Mouse (Mus musculus) urinary bladder, postnatal 4 days (tissue): Measurements from ENCODE around the gene Aurkb.

Experiments
- DNase-seq, 2 experiments: peaks; one replicate each; pipeline ENCODE4 v3.0.0; 2021 to 2022; ENCODE audit warnings: low spot score in 2 of 2

The Aurkb gene

DNA sequence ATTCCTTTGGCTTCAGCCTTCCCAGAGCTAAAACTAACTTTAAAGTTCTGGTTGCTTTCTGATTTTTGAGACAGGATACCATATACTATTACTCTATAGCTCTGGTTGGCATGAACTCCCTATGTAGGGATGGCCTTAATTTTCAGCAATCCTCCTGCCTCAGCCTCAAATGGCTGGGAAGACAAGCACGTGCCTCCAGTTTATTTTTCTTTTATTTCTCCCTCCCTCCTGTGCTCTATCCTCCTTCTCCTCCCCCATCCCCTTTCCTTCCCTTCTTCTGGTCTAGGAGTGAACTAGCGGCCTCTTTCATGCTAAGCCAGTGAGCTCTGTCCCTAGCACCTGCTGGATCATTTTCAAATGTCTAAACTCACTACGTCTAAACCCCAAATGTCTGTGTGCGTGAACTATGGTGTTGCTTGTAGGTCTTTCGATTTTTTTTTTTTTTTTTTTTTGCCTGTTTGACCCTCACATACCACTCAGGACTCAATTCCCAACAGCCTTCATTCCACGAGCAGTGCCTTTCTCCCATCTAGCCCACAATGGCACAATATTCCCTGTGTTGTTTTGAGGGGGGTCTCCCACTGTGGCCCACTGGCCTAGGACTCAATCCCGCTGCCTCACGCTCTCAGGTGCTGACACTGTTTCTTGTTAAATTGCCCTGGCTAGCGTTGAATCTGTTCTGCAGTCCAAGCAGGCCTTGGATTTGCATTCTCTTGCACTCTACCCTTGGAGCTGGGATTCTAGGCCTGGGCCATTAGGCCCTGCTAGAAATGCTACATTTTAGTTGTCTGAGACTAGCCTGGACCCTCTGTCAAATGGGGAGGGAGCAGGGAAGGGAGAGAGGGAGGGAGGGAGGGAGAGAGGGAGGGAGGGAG lies 19.0 kb downstream of the Aurkb start:
- no peak for DNase-seq

DNA sequence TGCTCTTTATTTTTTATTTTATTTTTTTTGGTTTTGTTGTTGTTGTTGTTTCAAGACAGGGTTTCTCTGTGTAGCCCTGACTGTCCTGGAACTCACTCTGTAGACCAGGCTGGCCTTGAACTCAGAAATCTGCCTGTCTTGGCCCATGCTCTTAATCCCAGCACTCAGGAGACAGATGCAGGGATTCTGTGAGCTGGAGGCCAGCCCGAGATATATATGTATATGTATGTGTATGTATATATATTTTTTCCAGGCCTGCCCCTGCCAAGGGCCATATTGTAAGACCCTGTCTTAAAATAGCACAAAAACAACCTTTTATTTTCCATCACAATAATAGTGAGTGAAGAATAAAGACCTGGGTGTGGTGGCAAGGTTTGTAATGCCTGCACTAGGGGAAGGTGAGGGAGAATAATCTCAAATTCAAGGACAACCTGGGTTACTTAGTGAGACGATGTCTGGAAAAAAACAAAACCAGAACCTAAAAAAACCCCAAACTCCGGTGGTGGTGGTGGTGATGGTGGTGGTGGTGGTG lies 20.0 kb downstream of the Aurkb start:
- no peak for DNase-seq

GRCm38 (mm10) chr11:69066163-69066861 lies 20.9 kb downstream of the Aurkb start:
- DNase-seq: no peak

DNA sequence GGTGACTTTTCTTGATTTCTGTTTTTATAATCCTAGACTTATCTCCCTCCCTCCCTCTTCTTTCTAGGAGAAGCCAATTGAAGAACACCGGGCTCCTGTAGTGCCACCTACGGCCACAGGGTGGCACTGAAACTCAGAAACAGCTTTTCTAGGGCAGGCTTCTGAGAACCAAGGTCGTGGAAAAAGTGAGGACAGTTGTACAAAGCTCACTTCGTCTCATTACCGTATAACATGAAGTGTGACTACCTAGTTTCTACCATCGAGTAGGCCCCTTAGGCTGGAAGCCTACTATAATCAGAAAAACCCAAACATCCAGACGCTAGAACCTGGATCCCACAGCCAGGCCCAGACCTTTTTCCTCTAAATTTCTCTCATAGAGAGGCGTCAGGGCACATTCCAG lies 21.5 kb downstream of the Aurkb start:
- peak; percentile 81 to 88 for DNase-seq

DNA sequence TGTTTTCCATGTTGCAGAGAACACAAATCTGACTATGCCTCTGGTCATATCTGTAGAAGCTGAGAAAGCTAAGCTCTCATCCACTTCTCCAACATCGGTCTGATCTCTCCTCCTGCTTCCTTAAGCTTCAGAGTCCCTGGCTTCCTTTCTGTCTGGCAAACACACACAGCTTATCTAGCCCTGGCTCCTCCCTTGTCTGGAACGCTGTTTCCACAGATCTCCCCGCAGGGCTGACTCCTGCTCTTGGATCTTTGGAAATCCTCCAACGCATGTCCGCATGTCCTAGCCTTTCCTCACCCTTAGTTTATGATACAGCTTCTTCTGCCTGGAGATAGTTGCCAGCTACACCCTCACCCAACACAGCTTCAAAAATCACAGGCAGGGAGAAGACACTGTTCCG lies 22.2 kb downstream of the Aurkb start:
- no peak for DNase-seq

- DNase-seq: no peak
Observed at GRCm38 (mm10) chr11:69070093-69070492, 24.6 kb downstream of the Aurkb start.

DNA sequence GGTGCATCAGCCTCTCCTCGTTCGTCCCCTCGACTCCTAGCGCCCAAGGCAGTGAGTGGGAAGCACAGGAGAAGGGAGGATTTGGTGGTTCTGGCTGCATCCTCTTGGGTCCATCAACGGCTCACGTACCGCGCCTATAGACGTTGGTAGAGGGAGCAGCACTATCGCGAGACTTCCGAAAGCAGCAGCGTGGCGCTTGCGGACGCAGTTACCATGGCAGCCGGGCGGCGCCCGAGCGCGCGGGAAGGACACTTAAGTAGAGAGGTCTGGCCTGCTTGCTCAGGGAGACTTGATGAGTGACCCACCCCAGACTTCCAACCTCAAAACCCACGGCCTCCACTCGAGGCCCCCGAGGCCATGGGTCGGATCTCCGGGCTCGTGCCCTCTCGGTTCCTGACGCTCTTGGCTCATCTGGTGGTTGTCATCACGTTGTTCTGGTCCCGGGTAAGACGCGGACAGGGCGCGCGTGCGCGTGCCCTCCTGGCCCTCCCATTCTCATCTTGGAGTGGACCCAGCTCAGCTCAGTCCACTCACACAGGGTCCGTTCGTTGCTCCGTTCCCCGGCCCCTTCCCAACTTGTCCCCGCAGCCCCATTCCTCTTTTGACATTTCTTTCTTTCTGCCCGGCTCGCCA lies 25.3 kb downstream of the Aurkb start, which contains the start of gene Tmem107:
Gene Tmem107 (plus strand): TSS at position 217 of the 633 bp plus-strand sequence.
- peak; percentile 90 to 94 for DNase-seq

DNA sequence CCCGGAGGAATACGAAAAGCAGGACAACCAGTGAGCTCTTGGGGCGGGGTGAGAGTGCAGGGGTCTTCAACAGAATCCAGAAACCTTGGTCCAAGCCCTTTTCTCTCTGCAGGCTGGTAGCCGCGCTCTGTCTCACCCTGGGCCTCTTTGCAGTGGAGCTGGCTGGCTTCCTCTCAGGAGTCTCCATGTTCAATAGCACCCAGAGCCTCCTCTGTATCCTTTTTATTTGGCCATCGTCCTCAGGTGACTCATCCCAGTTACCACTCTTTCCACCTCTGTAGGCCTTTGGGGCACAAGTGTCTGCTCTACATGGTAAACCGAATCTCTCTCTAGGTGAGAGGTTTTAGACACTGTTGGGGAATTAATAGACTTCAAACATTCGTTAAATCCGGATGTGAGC lies 25.8 kb downstream of the Aurkb start:
- DNase-seq: no peak

- DNase-seq: no peak
Observed at GRCm38 (mm10) chr11:69072234-69072633, 26.8 kb downstream of the Aurkb start.

DNA sequence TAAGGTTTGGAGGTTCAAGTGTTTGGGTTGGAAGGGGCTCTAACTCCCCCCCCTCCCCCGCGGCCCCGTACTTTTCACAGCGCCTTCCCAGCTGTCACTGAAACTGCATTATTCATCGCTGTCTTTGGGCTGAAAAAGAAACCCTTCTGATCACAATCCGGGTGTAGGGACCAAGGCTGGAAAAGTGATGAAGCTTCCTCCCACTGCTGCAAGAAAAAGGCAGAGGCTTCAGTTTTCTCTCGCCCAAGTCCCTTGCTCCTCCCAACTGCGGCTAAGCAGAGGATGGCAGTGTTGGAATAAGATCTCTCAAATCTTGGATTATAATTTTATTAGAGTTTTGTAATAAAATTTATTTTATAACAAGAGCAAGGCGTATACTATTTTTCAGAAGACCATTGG lies 27.2 kb downstream of the Aurkb start:
- no peak for DNase-seq

GRCm38 (mm10) chr11:69073065-69073888 lies 27.8 kb downstream of the Aurkb start:
- peak in 1 of 2 experiments; percentile 67 for DNase-seq

DNA sequence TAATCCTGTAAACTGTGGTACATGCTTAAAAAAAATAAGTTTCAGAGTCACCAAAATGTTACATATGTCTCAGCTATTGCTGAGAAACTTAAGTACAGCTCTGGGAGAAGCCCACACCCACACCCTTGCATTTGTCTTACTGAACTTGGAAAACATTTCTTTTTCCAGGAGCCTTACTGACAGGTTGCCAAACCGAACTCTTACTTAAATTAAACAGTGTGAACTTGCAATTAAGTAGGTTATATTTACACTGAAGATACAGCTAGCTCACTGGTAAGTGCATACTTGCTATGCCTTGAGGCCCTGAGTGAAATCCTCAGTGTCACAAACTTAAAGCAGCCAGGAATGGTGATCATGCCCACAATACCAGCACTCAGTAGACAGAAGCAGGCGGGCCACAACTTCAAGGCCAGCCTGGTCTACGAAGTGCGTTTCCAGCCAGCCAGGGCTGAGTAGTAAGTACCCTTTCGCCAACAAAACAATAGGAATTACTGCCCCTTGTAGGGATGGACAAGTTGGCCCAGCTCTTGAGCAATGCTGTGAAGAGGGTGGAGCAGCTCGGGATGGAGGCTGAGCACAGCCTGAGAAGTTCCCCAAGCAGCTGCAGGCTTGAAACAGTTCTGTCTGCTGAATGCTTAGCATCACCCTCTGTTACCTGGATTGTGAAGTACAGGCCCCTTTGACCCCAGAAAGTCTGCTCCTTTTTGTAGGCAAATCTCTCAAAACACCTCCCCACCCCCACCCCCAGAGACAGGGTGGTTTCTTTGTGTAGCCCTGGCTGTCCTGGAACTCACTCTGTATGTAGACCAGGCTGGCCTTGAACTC lies 28.7 kb downstream of the Aurkb start:
- no peak for DNase-seq

DNA sequence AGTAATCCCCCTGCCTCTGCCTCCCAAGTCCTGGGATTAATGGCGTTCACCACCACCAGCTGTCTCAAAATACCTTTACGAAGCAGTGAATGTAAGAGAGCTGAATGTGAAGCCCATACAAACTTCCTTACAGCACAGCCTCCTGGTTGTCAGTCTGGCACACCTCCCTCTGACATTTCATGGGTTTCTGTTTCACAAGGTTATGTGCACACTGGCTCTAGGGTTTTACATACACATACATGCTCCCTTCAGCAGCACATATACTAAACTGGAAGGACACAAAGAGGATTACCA lies 29.3 kb downstream of the Aurkb start:
- no peak for DNase-seq

GRCm38 (mm10) chr11:69075764-69076479 lies 30.5 kb downstream of the Aurkb start:
- DNase-seq: no peak

DNA sequence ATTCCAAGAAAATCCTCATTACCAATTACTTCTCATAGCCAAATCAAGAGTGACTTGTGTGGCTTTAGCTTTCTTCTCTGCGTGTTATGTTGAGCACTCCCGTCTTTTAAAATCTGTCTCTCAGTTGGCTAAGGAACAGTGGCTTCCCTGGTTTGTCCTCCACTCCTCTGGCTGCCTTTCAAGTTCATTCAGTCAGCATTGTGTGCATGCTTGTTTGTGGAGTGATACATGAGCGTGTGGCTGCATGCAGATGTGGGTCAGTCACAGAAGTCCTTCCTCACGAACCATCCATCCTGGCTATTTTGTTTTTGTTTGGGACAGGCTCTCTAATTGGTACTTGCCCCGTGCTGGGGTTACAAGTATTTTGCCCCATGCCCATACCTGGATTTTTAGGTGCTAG lies 31.1 kb downstream of the Aurkb start:
- no peak for DNase-seq

GRCm38 (mm10) chr11:69077316-69077715 lies 31.9 kb downstream of the Aurkb start:
- DNase-seq: no peak

- DNase-seq: no peak
Observed at GRCm38 (mm10) chr11:69078041-69078440, 32.6 kb downstream of the Aurkb start.

GRCm38 (mm10) chr11:69078805-69079438 lies 33.5 kb downstream of the Aurkb start:
- DNase-seq: no peak

DNA sequence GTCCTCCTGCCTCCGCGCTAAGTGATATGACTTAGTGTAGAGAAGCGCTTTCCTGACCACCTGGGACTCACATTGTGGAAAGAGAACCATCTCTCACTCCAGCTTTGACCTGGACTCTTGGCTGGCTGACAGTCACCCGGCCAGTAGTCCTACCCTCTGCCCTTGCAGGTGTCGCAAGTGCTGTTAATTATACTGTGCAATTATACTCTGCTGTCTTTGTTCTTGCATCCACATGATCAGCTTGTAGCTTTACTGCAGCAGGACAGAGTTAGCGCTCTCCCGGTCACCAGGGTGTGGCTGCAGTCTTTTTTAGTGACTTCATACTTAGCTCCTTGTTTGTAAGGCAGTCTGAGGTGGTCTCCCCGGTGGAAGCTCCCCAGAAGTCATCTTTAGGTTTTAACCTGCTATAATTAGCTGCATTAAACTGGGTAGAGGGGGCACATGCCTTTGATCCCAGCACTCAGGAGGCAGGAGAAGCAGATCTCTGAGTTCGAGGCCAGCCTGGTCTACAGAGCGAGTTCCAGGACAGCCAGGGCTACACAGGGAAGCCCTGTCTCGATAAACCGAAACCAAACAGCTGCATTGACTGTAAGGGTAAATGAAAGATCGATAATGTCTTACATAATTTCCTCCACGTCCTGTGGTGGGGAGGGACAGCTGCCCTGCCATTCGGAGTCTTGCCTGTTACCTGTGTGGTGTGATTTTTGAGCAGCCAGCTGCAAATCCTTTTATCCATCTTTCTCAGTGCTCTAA lies 34.8 kb downstream of the Aurkb start:
- DNase-seq: peak in 1 of 2 experiments; percentile 14
